Mouse (Mus musculus): ENCODE results near the gene Sbk2. TPM values are rescaled to one million over a fixed set of nuclear protein-coding genes. Genes with fewer than 3 reads are reported as not detected.

Gene Sbk2
- polyA plus RNA-seq, 1 experiment from 2014 or later: not detected

DNA sequence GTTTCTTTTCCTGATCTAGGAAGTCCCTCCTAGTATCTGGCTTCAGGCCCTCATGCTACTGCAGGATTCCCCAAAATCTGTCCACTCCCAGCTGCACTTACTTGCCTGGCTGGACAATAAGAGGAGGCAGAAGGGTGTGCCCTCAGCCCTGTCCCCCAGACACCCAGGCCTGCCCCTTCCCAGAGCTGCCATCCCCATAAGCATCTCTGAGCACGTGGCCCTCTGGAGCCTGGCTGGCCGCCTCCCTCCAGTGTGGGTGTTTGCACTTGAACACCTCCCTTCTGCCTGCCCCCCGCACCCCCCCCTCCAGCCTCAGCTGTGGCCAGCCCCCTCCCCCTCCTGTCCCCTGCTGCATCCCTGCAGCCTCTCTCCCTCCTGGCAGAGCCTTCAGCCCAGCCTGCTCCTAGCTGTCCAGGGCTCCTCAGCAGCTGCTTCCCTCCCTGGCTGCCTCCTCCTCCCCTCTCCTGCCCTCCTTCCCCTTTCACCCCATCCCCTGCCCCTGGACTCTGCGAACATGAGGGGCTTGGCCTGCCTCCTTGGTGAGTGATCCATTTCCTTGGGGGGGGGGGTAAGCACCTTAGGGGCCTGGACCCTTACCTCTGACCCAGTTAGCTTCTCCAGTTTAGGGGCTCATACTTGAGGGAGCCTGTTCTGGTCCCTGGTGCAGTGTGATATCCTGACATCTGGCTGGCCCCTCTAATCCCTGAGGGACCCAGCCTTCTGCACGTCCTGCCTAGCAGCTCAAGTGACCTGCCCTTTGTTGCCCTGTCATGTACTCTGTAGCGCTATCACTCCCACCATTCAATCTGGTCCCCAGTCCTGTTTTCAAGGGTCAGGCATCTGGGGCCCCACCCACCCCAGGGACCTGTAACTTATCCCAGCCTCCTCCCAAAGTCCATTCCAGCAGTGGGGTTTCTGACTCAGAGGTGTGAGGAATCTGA is 38.5 kb downstream of the Sbk2 start, which contains the start of gene Ssc5d:
TSS of gene Ssc5d (plus strand) at position 345 of the 941 bp plus-strand sequence.
- H3K9ac ChIP-seq: peak within 1 kb of the TSS; percentile 33; the same call in 1 of the 2 replicates
- peak within 1 kb of the TSS; percentile 1; the same call in 1 of the 2 replicates for H3K4me3 ChIP-seq (replicated peaks)
- H3K27me3 ChIP-seq: no peaks in the 10 kb centered on the region
- H3K36me3 ChIP-seq (replicated peaks): peaks cover 7% of the 10 kb centered on the region
- H3K9me3 ChIP-seq: no peaks in the 10 kb centered on the region
- H3K4me2 ChIP-seq: peak within 1 kb of the TSS; percentile 86
- peak within 1 kb of the TSS; percentile 99 for H3K27ac ChIP-seq
- peak; percentile 24 for ATAC-seq (ENCODE audit: low FRiP score)
- WGBS: 7% methylated on average over 6 of the region's 6 CpGs
- peaks cover 61% of the 10 kb centered on the region for H3K4me1 ChIP-seq

- 8% methylated on average over 3 of the region's 4 CpGs for WGBS
- H3K9ac ChIP-seq: no peak overlapping the region
- H3K4me2 ChIP-seq: peak overlapping the region; percentile 86
- H3K4me3 ChIP-seq (replicated peaks): no peak overlapping the region
- peak overlapping the region; percentile 99 for H3K27ac ChIP-seq
- no peak for ATAC-seq (ENCODE audit: low FRiP score)
- no peaks in the 10 kb centered on the region for H3K27me3 ChIP-seq
- H3K9me3 ChIP-seq: no peaks in the 10 kb centered on the region
- peaks cover 15% of the 10 kb centered on the region for H3K36me3 ChIP-seq (replicated peaks)
- H3K4me1 ChIP-seq: peaks cover 63% of the 10 kb centered on the region
These were observed 39.3 kb downstream of the Sbk2 start for GRCm38 (mm10) chr7:4924891-4925301.

- Histone ChIP-seq H3K27ac (peak overlapping the region; percentile 99), H3K4me1 (peaks cover 63% of the 10 kb centered on the region), H3K9ac (peak overlapping the region; percentile 73), H3K36me3 (replicated peaks) (peaks cover 19% of the 10 kb centered on the region), H3K4me3 (replicated peaks) (peak overlapping the region; percentile 39), H3K4me2 (peak overlapping the region; percentile 86), H3K27me3 (no peaks in the 10 kb centered on the region), H3K9me3 (no peaks in the 10 kb centered on the region)
- no peak for ATAC-seq (ENCODE audit: low FRiP score)
- 1% methylated on average over 4 of the region's 4 CpGs for WGBS
These were observed 39.7 kb downstream of the Sbk2 start for GRCm38 (mm10) chr7:4924483-4924882.

- Histone ChIP-seq H3K27me3 (no peaks in the 10 kb centered on the region), H3K27ac (peak overlapping the region; percentile 99), H3K9me3 (no peaks in the 10 kb centered on the region), H3K9ac (peak overlapping the region; percentile 73), H3K4me3 (replicated peaks) (peak overlapping the region; percentile 39), H3K4me1 (peaks cover 63% of the 10 kb centered on the region), H3K4me2 (peak overlapping the region; percentile 86), H3K36me3 (replicated peaks) (peaks cover 26% of the 10 kb centered on the region)
- ATAC-seq (ENCODE audit: low FRiP score): no peak; the same call in 1 of the 2 replicates
- 3% methylated on average over 37 of the region's 37 CpGs for WGBS
These were observed 40.4 kb downstream of the Sbk2 start for GRCm38 (mm10) chr7:4923586-4924364.

GRCm38 (mm10) chr7:4922931-4923565 is 41.2 kb downstream of the Sbk2 start:
- WGBS: under 1% methylated on average over 14 of the region's 14 CpGs
- H3K27ac ChIP-seq: peak overlapping the region; percentile 99
- ATAC-seq (ENCODE audit: low FRiP score): peak; percentile 62

DNA sequence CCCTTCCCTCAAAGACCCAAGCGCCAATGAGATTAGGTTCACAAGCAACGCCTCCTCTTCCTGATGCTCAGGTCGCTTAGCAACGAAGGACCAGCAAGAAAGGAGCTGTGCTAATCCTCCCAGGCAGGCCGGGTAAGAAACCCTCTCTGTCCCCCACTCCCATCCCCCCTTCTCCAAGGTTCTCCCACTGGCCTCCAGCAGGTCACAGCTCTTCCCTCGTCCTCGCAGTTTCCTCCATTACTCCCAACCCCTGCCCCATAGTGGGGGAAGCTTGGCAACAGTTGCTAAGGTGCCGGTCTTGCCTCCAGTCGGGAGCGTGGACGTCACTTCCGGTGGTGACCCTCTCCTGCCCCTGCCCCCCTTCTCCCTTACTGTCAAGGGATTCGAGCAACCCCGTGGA is 41.7 kb downstream of the Sbk2 start:
- 0% methylated on average over 14 of the region's 14 CpGs for WGBS
- H3K9me3 ChIP-seq: no peaks in the 10 kb centered on the region
- H3K4me1 ChIP-seq: peaks cover 63% of the 10 kb centered on the region

More at GRCm38 (mm10) chr7:4922931-4923565, 41.2 kb downstream of the Sbk2 start:
- Histone ChIP-seq H3K4me1 (peaks cover 63% of the 10 kb centered on the region), H3K36me3 (replicated peaks) (peaks cover 34% of the 10 kb centered on the region), H3K9ac (peak overlapping the region; percentile 73), H3K4me3 (replicated peaks) (peak overlapping the region; percentile 39), H3K27me3 (no peaks in the 10 kb centered on the region), H3K9me3 (no peaks in the 10 kb centered on the region), H3K4me2 (peak overlapping the region; percentile 86)

DNA sequence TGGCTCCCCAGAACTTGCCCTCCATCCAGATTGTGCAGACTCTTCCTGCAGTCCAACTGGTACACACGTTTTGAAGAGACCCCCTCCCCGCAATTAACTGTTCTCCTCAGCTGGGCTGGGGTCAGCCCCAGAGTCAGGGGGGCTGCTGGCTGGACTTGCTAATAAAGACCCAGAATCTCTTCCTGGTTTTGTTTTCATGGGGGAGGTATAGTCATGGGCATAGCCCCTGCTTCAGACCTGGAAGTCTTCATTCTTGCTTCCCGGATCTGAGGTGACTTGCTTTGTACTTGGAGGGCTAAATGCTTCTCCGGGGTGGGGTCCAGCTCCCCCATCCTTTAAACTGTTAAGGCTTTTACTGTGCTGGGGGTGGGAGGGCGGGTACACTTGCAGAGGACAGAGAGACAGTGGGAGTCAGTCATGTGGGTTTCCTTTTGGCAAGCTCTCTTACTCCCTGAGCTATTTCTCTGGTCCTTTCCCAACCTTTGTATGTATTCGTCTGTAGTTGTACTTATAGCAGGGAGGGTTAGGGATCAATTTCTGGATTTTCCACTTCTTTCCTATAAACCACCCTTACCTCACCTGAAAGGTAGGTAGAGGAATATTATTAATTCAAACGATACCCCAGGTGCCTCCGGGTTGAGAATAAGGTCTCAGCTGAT is 42.3 kb downstream of the Sbk2 start, which contains the start of gene Nat14:
TSS of gene Nat14 (plus strand) at position 205 of the 659 bp plus-strand sequence.
- H3K4me3 ChIP-seq (replicated peaks): peak within 1 kb of the TSS; percentile 39
- peaks cover 66% of the 10 kb centered on the region for H3K4me1 ChIP-seq
- no peak for ATAC-seq (ENCODE audit: low FRiP score)
- H3K4me2 ChIP-seq: peak within 1 kb of the TSS; percentile 86
- H3K9me3 ChIP-seq: no peaks in the 10 kb centered on the region
- H3K27ac ChIP-seq: peak within 1 kb of the TSS; percentile 99
- WGBS: 28% methylated on average over 8 of the region's 8 CpGs
- peaks cover 43% of the 10 kb centered on the region for H3K36me3 ChIP-seq (replicated peaks)
- H3K27me3 ChIP-seq: no peaks in the 10 kb centered on the region
- peak within 1 kb of the TSS; percentile 57 for H3K9ac ChIP-seq

More for the DNA sequence above, 41.7 kb downstream of the Sbk2 start:
- peak overlapping the region; percentile 57 for H3K9ac ChIP-seq
- peak; percentile 85 for ATAC-seq (ENCODE audit: low FRiP score)
- H3K36me3 ChIP-seq (replicated peaks): peaks cover 39% of the 10 kb centered on the region
- peak overlapping the region; percentile 99 for H3K27ac ChIP-seq
- peak overlapping the region; percentile 86 for H3K4me2 ChIP-seq
- peak overlapping the region; percentile 39 for H3K4me3 ChIP-seq (replicated peaks)
- H3K27me3 ChIP-seq: no peaks in the 10 kb centered on the region

- H3K4me1 ChIP-seq: peaks cover 66% of the 10 kb centered on the region
- ATAC-seq (ENCODE audit: low FRiP score): no peak
- no peak overlapping the region for H3K4me3 ChIP-seq (replicated peaks)
These were observed 43.0 kb downstream of the Sbk2 start for GRCm38 (mm10) chr7:4920976-4921823.

DNA sequence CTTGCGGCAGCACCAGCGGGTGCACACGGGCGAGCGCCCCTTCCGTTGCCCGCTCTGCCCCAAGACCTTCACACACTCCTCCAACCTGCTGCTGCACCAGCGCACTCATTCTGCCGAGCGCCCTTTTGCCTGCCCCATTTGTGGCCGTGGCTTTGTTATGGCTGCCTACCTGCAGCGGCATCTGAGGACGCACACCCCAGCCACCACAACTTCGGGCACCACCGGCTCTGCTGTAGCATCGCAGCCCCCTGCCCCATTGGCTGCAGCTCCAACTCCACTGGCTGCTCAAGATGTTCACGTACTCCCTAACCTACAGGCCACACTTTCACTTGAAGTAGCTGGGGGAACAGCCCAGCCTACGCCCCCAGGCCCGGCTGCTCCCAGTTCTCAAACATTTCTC is 43.7 kb downstream of the Sbk2 start:
- peaks cover 43% of the 10 kb centered on the region for H3K36me3 ChIP-seq (replicated peaks)
- ATAC-seq (ENCODE audit: low FRiP score): no peak
- no peaks in the 10 kb centered on the region for H3K9me3 ChIP-seq
- WGBS: 88% methylated on average over 19 of the region's 19 CpGs
- no peak overlapping the region for H3K9ac ChIP-seq
- H3K4me3 ChIP-seq (replicated peaks): no peak overlapping the region
- no peaks in the 10 kb centered on the region for H3K27me3 ChIP-seq
- H3K4me1 ChIP-seq: peaks cover 65% of the 10 kb centered on the region
- H3K27ac ChIP-seq: peak overlapping the region; percentile 99
- H3K4me2 ChIP-seq: no peak overlapping the region

More at GRCm38 (mm10) chr7:4920976-4921823, 43.0 kb downstream of the Sbk2 start:
- H3K27ac ChIP-seq: peak overlapping the region; percentile 99
- no peaks in the 10 kb centered on the region for H3K9me3 ChIP-seq
- peak overlapping the region; percentile 86 for H3K4me2 ChIP-seq
- H3K27me3 ChIP-seq: no peaks in the 10 kb centered on the region
- peak overlapping the region; percentile 33; the same call in 1 of the 2 replicates for H3K9ac ChIP-seq
- H3K36me3 ChIP-seq (replicated peaks): peaks cover 43% of the 10 kb centered on the region
- WGBS: 55% methylated on average over 23 of the region's 23 CpGs

DNA sequence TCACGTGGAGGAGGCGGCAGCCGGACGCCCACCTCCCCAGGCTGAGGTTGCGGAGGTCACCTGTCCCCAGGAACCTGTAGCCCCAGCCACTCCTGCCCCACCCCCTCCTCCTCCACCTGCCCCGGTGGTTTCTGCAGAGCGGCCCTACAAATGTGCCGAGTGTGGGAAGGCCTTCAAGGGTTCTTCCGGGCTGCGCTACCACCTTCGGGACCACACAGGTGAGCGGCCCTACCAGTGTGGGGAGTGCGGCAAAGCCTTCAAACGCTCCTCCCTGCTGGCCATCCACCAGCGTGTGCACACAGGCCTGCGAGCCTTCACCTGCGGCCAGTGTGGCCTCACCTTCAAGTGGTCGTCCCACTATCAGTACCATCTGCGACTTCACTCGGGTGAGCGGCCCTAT is 44.2 kb downstream of the Sbk2 start:
- WGBS: 87% methylated on average over 21 of the region's 21 CpGs
- Histone ChIP-seq H3K36me3 (replicated peaks) (peaks cover 43% of the 10 kb centered on the region), H3K9me3 (no peaks in the 10 kb centered on the region), H3K4me3 (replicated peaks) (no peak overlapping the region), H3K9ac (no peak overlapping the region), H3K27me3 (no peaks in the 10 kb centered on the region), H3K4me1 (peaks cover 60% of the 10 kb centered on the region), H3K4me2 (no peak overlapping the region), H3K27ac (no peak overlapping the region)
- no peak for ATAC-seq (ENCODE audit: low FRiP score)

Data from forebrain, embryonic 12.5 days (tissue).